Mouse (Mus musculus) kidney, embryonic 15.5 days (tissue): Measurements from ENCODE around the gene Gab2. TPM values are rescaled to one million over a fixed set of nuclear protein-coding genes. Genes with fewer than 3 reads are reported as not detected.

Experiments used
- ATAC-seq: fragments of 200-750 bp; cut with Nextera tagmentation; replicated peaks from 2 replicates; pipeline ENCODE4 v1.8.0; 2017; ENCODE audit warnings: moderate TSS enrichment; ENCODE audit not compliant: low FRiP score
- H3K27ac ChIP-seq: fragments of 300-500 bp; sonication (generic); 2 replicates; pipeline ENCODE4 v1.5.1; 2015; ENCODE audit warnings: mild to moderate bottlenecking, inconsistent platforms
- H3K27me3 ChIP-seq: fragments of 300-500 bp; sonication (generic); 2 replicates; pipeline ENCODE4 v1.6.1; 2015; ENCODE audit warnings: inconsistent platforms
- H3K36me3 ChIP-seq: fragments of 300-500 bp; sonication (generic); 2 replicates; pipeline ENCODE4 v1.6.1; 2015; ENCODE audit warnings: inconsistent platforms
- H3K4me1 ChIP-seq: fragments of 300-500 bp; sonication (generic); 2 replicates; pipeline ENCODE4 v1.6.1; 2015; ENCODE audit warnings: inconsistent platforms
- H3K4me2 ChIP-seq: fragments of 300-500 bp; sonication (generic); 2 replicates; pipeline ENCODE4 v1.6.1; 2015; ENCODE audit warnings: moderate library complexity, mild to moderate bottlenecking, inconsistent platforms
- H3K4me3 ChIP-seq: fragments of 300-500 bp; sonication (generic); replicated peaks from 2 replicates; pipeline ENCODE4 v1.5.1; 2015; ENCODE audit warnings: mild to moderate bottlenecking, inconsistent platforms
- H3K9ac ChIP-seq: fragments of 300-500 bp; sonication (generic); 2 replicates; pipeline ENCODE4 v1.6.1; 2015; ENCODE audit warnings: mild to moderate bottlenecking, inconsistent platforms
- H3K9me3 ChIP-seq: fragments of 300-500 bp; sonication (generic); replicated peaks from 2 replicates; pipeline ENCODE4 v1.6.1; 2016; ENCODE audit warnings: inconsistent platforms
- WGBS: fragments of 180-500 bp; shearing (Covaris S2); methylation state at CpG from one replicate; pipeline ENCODE4 v1.1.7; 2015; ENCODE audit warnings: mixed read lengths; 5-methylcytosine and 5-hydroxymethylcytosine counted together
- polyA plus RNA-seq: library from polyadenylated mRNA; unstranded; fragments of >200 nt; fragmentation: Nextera tagmentation; extraction: Ambion mirVana; gene quantifications from 2 replicates; pipeline ENCODE4 v1.2.1, GENCODE M21; 2015

The Gab2 gene
- polyA plus RNA-seq, 1 experiment from 2014 or later, result 14.5 TPM

GRCm38 (mm10) chr7:97309461-97310340, 228.3 kb downstream of the Gab2 start:
- no peak overlapping the region for H3K9ac ChIP-seq
- no peak for ATAC-seq
- no peak overlapping the region for H3K4me2 ChIP-seq
- peaks cover 67% of the 10 kb centered on the region for H3K36me3 ChIP-seq
- 95% methylated on average over 4 of the region's 4 CpGs for WGBS
- no peaks in the 10 kb centered on the region for H3K27me3 ChIP-seq
- H3K9me3 ChIP-seq, result no peaks in the 10 kb centered on the region
- H3K27ac ChIP-seq, result no peak overlapping the region
- H3K4me1 ChIP-seq, result peaks cover 6% of the 10 kb centered on the region
- H3K4me3 ChIP-seq, result no peak overlapping the region

DNA sequence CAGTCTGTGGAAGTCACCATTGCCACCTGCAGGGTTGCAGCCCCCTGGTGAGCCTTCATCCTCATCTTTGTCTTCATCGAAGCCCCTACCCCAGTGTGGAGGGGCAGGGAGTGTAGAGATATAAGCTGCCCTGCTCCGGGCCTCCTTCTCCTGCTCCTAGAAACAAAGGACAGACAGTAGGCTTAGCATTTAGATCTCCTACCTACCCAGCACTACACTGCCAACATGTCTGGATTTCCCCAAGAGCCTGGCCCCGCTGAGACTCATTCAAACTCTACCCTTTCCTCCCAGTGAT, 228.9 kb downstream of the Gab2 start:
- no peak overlapping the region for H3K27ac ChIP-seq
- no peaks in the 10 kb centered on the region for H3K9me3 ChIP-seq
- no peak overlapping the region for H3K9ac ChIP-seq
- ATAC-seq, result no peak
- no peak overlapping the region for H3K4me3 ChIP-seq
- 88% methylated on average over 3 of the region's 3 CpGs for WGBS
- peaks cover 61% of the 10 kb centered on the region for H3K36me3 ChIP-seq
- H3K4me2 ChIP-seq, result no peak overlapping the region
- H3K27me3 ChIP-seq, result no peaks in the 10 kb centered on the region
- peaks cover 6% of the 10 kb centered on the region for H3K4me1 ChIP-seq

DNA sequence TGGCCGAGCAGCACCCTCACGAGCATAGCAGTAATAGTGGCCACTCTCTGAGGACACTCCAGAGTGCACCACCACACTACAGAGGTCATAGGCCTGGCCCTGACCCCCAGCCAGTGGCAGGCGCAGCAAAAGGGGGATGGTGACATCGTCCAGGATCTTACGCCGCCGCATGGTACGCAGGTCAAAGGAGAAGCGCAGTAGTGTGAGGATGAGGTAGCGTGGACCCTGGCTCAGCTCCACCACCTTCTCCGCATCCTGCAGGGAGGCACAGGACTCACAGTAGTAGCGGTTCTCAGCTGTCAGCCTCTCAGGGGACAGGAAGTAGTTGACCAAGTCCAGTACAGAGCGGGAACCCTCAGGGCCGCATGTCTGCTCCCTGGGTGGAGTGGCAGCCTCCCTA, 230.2 kb downstream of the Gab2 start:
- WGBS, result 92% methylated on average over 14 of the region's 14 CpGs
- no peaks in the 10 kb centered on the region for H3K27me3 ChIP-seq
- no peak overlapping the region for H3K4me3 ChIP-seq
- peaks cover 47% of the 10 kb centered on the region for H3K36me3 ChIP-seq
- H3K4me2 ChIP-seq, result no peak overlapping the region
- no peak overlapping the region for H3K9ac ChIP-seq
- no peak for ATAC-seq
- H3K4me1 ChIP-seq, result peaks cover 6% of the 10 kb centered on the region
- no peak overlapping the region for H3K27ac ChIP-seq
- no peaks in the 10 kb centered on the region for H3K9me3 ChIP-seq

- Histone ChIP-seq H3K4me2 (no peak overlapping the region), H3K4me1 (peaks cover 6% of the 10 kb centered on the region), H3K27me3 (no peaks in the 10 kb centered on the region), H3K27ac (no peak overlapping the region), H3K9me3 (no peaks in the 10 kb centered on the region), H3K36me3 (peaks cover 42% of the 10 kb centered on the region), H3K4me3 (no peak overlapping the region), H3K9ac (no peak overlapping the region)
- WGBS, result 91% methylated on average over 17 of the region's 17 CpGs
- no peak for ATAC-seq
Observed at GRCm38 (mm10) chr7:97312196-97312595, 230.8 kb downstream of the Gab2 start.

DNA sequence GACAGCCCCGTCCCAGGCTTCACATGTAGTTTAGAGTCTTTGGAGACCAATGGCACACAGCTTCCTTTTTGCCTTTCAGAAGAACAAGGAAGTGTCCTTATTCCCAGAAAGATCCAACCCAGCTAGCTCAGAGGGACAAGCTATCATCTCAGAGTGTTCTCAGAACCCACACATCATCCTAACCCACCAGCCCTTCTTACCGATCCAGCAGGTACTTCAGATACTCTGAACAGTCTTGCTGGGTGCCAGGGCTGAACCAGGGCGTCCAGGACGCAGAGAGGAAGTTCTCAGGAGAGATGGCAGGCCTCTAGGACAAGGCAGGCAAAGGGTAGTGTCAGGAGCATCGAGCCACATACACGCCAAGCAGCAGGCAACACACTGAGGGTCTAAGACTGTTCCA, 231.5 kb downstream of the Gab2 start:
- no peak overlapping the region for H3K27ac ChIP-seq
- H3K9me3 ChIP-seq, result no peaks in the 10 kb centered on the region
- no peak overlapping the region for H3K4me3 ChIP-seq
- H3K4me2 ChIP-seq, result no peak overlapping the region
- H3K9ac ChIP-seq, result no peak overlapping the region
- H3K36me3 ChIP-seq, result peaks cover 36% of the 10 kb centered on the region
- peaks cover 6% of the 10 kb centered on the region for H3K4me1 ChIP-seq
- WGBS, result 88% methylated on average over 6 of the region's 6 CpGs
- no peaks in the 10 kb centered on the region for H3K27me3 ChIP-seq
- 0 out of 2 replicates have a peak, but pooled peaks have one; percentile 3 for ATAC-seq

- H3K4me3 ChIP-seq, result no peak overlapping the region
- peaks cover 30% of the 10 kb centered on the region for H3K36me3 ChIP-seq
- no peak overlapping the region for H3K9ac ChIP-seq
- 53% methylated on average over 7 of the region's 7 CpGs for WGBS
- ATAC-seq, result peak; percentile 55
- H3K4me2 ChIP-seq, result no peak overlapping the region
- no peaks in the 10 kb centered on the region for H3K27me3 ChIP-seq
- H3K4me1 ChIP-seq, result peaks cover 6% of the 10 kb centered on the region
- H3K9me3 ChIP-seq, result no peaks in the 10 kb centered on the region
- no peak overlapping the region for H3K27ac ChIP-seq
Observed at GRCm38 (mm10) chr7:97313364-97313995, 232.1 kb downstream of the Gab2 start.

DNA sequence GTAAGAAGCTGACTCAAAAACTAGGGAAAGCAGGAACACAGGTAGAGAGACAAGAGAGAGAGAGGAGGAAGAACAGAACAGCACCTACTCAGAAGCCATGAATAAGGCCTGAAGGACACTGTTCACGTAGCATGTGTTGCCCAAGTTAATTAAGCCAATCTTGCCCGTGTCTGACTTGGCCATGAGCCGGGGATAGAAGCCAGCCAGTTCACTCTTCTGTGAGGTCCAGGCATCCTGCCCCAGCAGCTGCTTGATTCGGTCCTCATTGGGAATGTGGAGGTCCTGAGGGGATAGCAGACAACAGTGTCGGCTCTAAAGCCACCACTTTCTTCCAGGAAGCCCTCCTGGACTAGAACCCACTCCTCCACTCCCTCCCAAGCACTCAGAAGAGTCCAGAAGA, 233.3 kb downstream of the Gab2 start:
- Histone ChIP-seq H3K4me3 (no peak overlapping the region), H3K4me2 (no peak overlapping the region), H3K4me1 (peaks cover 6% of the 10 kb centered on the region), H3K9ac (no peak overlapping the region), H3K9me3 (no peaks in the 10 kb centered on the region), H3K27me3 (no peaks in the 10 kb centered on the region), H3K27ac (no peak overlapping the region), H3K36me3 (peaks cover 18% of the 10 kb centered on the region)
- no peak for ATAC-seq
- WGBS, result 94% methylated on average over 5 of the region's 5 CpGs

DNA sequence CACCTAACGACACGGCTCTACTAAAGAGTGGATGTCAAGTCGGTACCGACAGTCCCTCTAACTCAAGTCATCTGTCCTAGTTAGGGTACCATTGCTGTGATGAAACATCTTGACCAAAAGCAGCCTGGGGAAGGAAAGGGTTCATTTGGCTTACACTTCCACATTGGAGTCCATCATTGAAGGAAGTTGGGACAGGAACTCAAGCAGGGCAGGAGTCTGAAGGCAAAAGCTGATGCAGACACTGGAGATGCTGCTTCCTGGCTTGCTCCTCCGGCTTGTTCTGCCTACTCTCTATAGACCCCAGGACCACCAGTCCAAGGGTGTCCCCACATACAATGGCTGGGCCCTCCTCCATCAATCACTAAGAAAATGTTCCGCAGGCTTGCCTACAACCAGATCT, 234.3 kb downstream of the Gab2 start:
- H3K4me3 ChIP-seq, result no peak overlapping the region
- H3K9me3 ChIP-seq, result no peaks in the 10 kb centered on the region
- H3K4me2 ChIP-seq, result no peak overlapping the region
- WGBS, result 82% methylated on average over 6 of the region's 6 CpGs
- no peak overlapping the region for H3K9ac ChIP-seq
- peaks cover 6% of the 10 kb centered on the region for H3K4me1 ChIP-seq
- peaks cover 8% of the 10 kb centered on the region for H3K36me3 ChIP-seq
- no peak overlapping the region for H3K27ac ChIP-seq
- no peak for ATAC-seq
- H3K27me3 ChIP-seq, result no peaks in the 10 kb centered on the region

- Histone ChIP-seq H3K9ac (no peak overlapping the region), H3K4me3 (no peak overlapping the region), H3K27ac (no peak overlapping the region), H3K27me3 (no peaks in the 10 kb centered on the region), H3K4me2 (no peak overlapping the region), H3K36me3 (no peaks in the 10 kb centered on the region; the same call in 1 of the 2 replicates), H3K9me3 (no peaks in the 10 kb centered on the region), H3K4me1 (peaks cover 6% of the 10 kb centered on the region)
- ATAC-seq, result no peak
- 84% methylated on average over 3 of the region's 3 CpGs for WGBS
Observed at GRCm38 (mm10) chr7:97317706-97318105, 236.3 kb downstream of the Gab2 start.

DNA sequence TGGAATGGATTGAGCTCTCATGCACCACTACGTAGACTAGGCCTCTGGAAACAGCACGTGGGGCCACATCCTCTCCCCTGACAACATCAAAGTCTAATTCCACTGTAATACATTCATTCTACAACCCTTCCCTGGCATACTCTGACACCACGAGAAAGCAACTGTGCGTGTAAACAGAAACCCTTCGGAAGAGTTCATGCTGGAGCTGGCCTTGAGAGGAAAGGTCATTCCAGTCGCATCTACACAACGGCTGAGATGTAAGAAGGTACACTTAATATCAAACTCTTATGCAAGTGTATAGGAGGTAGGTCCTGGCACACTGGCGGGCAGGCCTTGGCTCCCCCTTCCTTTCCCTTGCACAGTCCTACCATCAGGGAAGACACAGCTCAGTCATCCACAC, 243.0 kb downstream of the Gab2 start:
- H3K27ac ChIP-seq, result no peak overlapping the region
- H3K9me3 ChIP-seq, result no peaks in the 10 kb centered on the region
- peaks cover 36% of the 10 kb centered on the region for H3K27me3 ChIP-seq
- H3K4me3 ChIP-seq, result no peak overlapping the region
- no peak for ATAC-seq
- H3K36me3 ChIP-seq, result no peaks in the 10 kb centered on the region
- no peak overlapping the region for H3K9ac ChIP-seq
- H3K4me2 ChIP-seq, result no peak overlapping the region
- peaks cover 19% of the 10 kb centered on the region for H3K4me1 ChIP-seq
- WGBS, result 86% methylated on average over 8 of the region's 8 CpGs

GRCm38 (mm10) chr7:97325156-97325985, 244.0 kb downstream of the Gab2 start:
- Histone ChIP-seq H3K4me2 (peak overlapping the region; percentile 67), H3K4me1 (peaks cover 21% of the 10 kb centered on the region), H3K4me3 (peak overlapping the region; percentile 40), H3K36me3 (no peaks in the 10 kb centered on the region), H3K27ac (no peak overlapping the region), H3K9ac (no peak overlapping the region), H3K9me3 (no peaks in the 10 kb centered on the region), H3K27me3 (peaks cover 36% of the 10 kb centered on the region)
- ATAC-seq, result peak; percentile 57
- 14% methylated on average over 96 of the region's 96 CpGs for WGBS

GRCm38 (mm10) chr7:97327376-97327775, 246.0 kb downstream of the Gab2 start:
- Histone ChIP-seq H3K36me3 (no peaks in the 10 kb centered on the region), H3K27me3 (peaks cover 36% of the 10 kb centered on the region), H3K27ac (no peak overlapping the region), H3K4me1 (peaks cover 28% of the 10 kb centered on the region), H3K9me3 (no peaks in the 10 kb centered on the region), H3K4me3 (no peak overlapping the region), H3K9ac (no peak overlapping the region), H3K4me2 (no peak overlapping the region)
- 93% methylated on average over 4 of the region's 4 CpGs for WGBS
- ATAC-seq, result no peak
